ENCODE assay signal across 8 mouse cellular contexts in genomic region chr10:75704212-75705185, GRCm38 (mm10). TPM values are rescaled to one million over a fixed set of nuclear protein-coding genes. Genes with fewer than 3 reads are reported as not detected.
DNase-seq lines count a peak whose midpoint lies in the region; ATAC-seq and TF ChIP-seq lines count a peak whose summit lies in the region.

No protein-coding gene starts in this region.

- H3K36me3 ChIP-seq in hindbrain, embryonic 13.5 days = peaks cover 50% of the 10 kb centered on the region
- peaks cover 37% of the 10 kb centered on the region for H3K36me3 ChIP-seq in hindbrain, embryonic 12.5 days
- no peaks in the 10 kb centered on the region for H3K36me3 ChIP-seq in heart, adult 2 months (ENCODE audit: control insufficient read depth, insufficient read depth, low read length)

- H3K27ac ChIP-seq in hindbrain, embryonic 13.5 days = peak overlapping the region; percentile 79
- no peak overlapping the region for H3K27ac ChIP-seq in hindbrain, embryonic 12.5 days
- H3K27ac ChIP-seq in cortical plate, adult 2 months (ENCODE audit: insufficient read depth, low read length) = peak overlapping the region; percentile 4; the same call in 1 of the 2 replicates
- H3K27ac ChIP-seq in heart, adult 2 months = peak overlapping the region; percentile 40

- 72% methylated on average over 15 of the region's 15 CpGs for WGBS in hindbrain, embryonic 13.5 days
- 75% methylated on average over 15 of the region's 15 CpGs for WGBS in hindbrain, embryonic 12.5 days
- 45% methylated on average over 15 of the region's 15 CpGs for WGBS in heart, adult 2 months
- 76% methylated on average over 15 of the region's 15 CpGs for WGBS in large intestine, adult 2 months
- whole genome bisulfite sequencing in lung, adult 2 months = 46% methylated on average over 15 of the region's 15 CpGs

- TF ChIP-seq POLR2A in cortical plate, adult 2 months (IDR thresholded peaks at IDR 0.05; ENCODE audit: extremely low read depth, insufficient read depth, low read length) = peak; percentile 48; the same call in 1 of the 2 replicates
- TF ChIP-seq POLR2A in heart, adult 2 months (IDR thresholded peaks at IDR 0.05; ENCODE audit: insufficient read depth, low read depth, low read length) = no peak
- TF ChIP-seq POLR2A in lung, adult 2 months (IDR thresholded peaks at IDR 0.05; ENCODE audit: borderline replicate concordance, extremely low read depth, low read depth, low read length) = no peak

- no peaks in the 10 kb centered on the region for H3K9me3 ChIP-seq in hindbrain, embryonic 13.5 days
- no peaks in the 10 kb centered on the region for H3K9me3 ChIP-seq in hindbrain, embryonic 12.5 days (replicated peaks)

- no peaks in the 10 kb centered on the region for H3K79me2 ChIP-seq in heart, adult 2 months (replicated peaks; ENCODE audit: control insufficient read depth, insufficient read depth, low read length)

- ATAC-seq in hindbrain, embryonic 13.5 days (ENCODE audit: low FRiP score) = peak; percentile 85
- no peak for ATAC-seq in hindbrain, embryonic 12.5 days (ENCODE audit: low FRiP score)
- ATAC-seq in megakaryocyte-erythroid progenitor cell, adult 5-6 weeks (replicated peaks; ENCODE audit: low FRiP score, low TSS enrichment, poor library complexity, severe bottlenecking) = no peak

- intact Hi-C loops in heart, adult 2 months (cut with DNase I) = loop anchor here (1.0 kb wide), 1 partner anchor 69 kb away; no protein-coding TSS in a partner anchor

- peak; percentile 34; the same call in 1 of the 2 replicates for TF ChIP-seq CTCF in cortical plate, adult 2 months (IDR thresholded peaks at IDR 0.05; ENCODE audit: extremely low read depth, insufficient read depth, low read length)
- peak; percentile 55 for TF ChIP-seq CTCF in heart, adult 2 months (IDR thresholded peaks at IDR 0.05)
- TF ChIP-seq CTCF in lung, adult 2 months (IDR thresholded peaks at IDR 0.05; ENCODE audit: insufficient read depth, low read length) = no peak

- no peak overlapping the region for H3K4me3 ChIP-seq in hindbrain, embryonic 13.5 days
- H3K4me3 ChIP-seq in hindbrain, embryonic 12.5 days = no peak overlapping the region
- no peak overlapping the region for H3K4me3 ChIP-seq in cortical plate, adult 2 months (ENCODE audit: insufficient read depth, low read length)
- no peak overlapping the region for H3K4me3 ChIP-seq in heart, adult 2 months
- H3K4me3 ChIP-seq in lung, adult 2 months (replicated peaks; ENCODE audit: extremely low read depth, low read depth, low read length) = no peak overlapping the region

- peak; percentile 52; the same call in 1 of the 2 replicates for TF ChIP-seq EP300 in heart, adult 2 months (IDR thresholded peaks at IDR 0.05; ENCODE audit: insufficient read depth, low read depth, low read length)

- no peaks in the 10 kb centered on the region for H3K27me3 ChIP-seq in hindbrain, embryonic 13.5 days
- no peaks in the 10 kb centered on the region for H3K27me3 ChIP-seq in hindbrain, embryonic 12.5 days
- H3K27me3 ChIP-seq in heart, adult 2 months (ENCODE audit: control insufficient read depth, insufficient read depth, low read length) = no peaks in the 10 kb centered on the region

- DNase-seq in heart, adult 2 months = peak; percentile 81 to 89
- DNase-seq in large intestine, adult 2 months (ENCODE audit: low read depth, low spot score) = peak; percentile 8
- DNase-seq in lung, adult 2 months = peak; percentile 65
- DNase-seq in right cerebral cortex, adult 2 months (ENCODE audit: low spot score in 2 of 2) = peak; percentile 92 to 96

- H3K4me1 ChIP-seq in hindbrain, embryonic 13.5 days (replicated peaks) = peaks cover 26% of the 10 kb centered on the region
- H3K4me1 ChIP-seq in hindbrain, embryonic 12.5 days = 0 out of 2 replicates have a peak, but pooled peaks cover 3% of the 10 kb centered on the region
- H3K4me1 ChIP-seq in cortical plate, adult 2 months (ENCODE audit: control insufficient read depth, insufficient read depth, low read length) = peaks cover 14% of the 10 kb centered on the region
- H3K4me1 ChIP-seq in heart, adult 2 months (ENCODE audit: control insufficient read depth, insufficient read depth, low read length) = peaks cover 8% of the 10 kb centered on the region
- H3K4me1 ChIP-seq in lung, adult 2 months (ENCODE audit: control insufficient read depth, insufficient read depth, low read length) = peaks cover 4% of the 10 kb centered on the region

- H3K9ac ChIP-seq in hindbrain, embryonic 13.5 days = peak overlapping the region; percentile 46; the same call in 1 of the 2 replicates
- no peak overlapping the region for H3K9ac ChIP-seq in hindbrain, embryonic 12.5 days
- H3K9ac ChIP-seq in heart, adult 2 months (ENCODE audit: low read depth, low read length) = no peak overlapping the region

- H3K4me2 ChIP-seq in hindbrain, embryonic 13.5 days = no peak overlapping the region
- H3K4me2 ChIP-seq in hindbrain, embryonic 12.5 days (replicated peaks) = no peak overlapping the region

RNA-seq across cellular contexts. Expression of gene Cabin1, which starts 59.6 kb away (rescaled TPM):
- 39.5 and 45.7 TPM in 2 replicates for polyA plus RNA-seq in hindbrain, embryonic 13.5 days (2015; fragmentation: Nextera tagmentation; extraction: Ambion mirVana)
- polyA plus RNA-seq in hindbrain, embryonic 12.5 days (2016; fragmentation: Nextera tagmentation; extraction: Ambion mirVana) = 44.1 and 48.7 TPM in 2 replicates
- polyA plus RNA-seq in cortical plate, adult 2 months (2012; rRNA removed) = 55.0 and 57.8 TPM in 2 replicates
- total RNA-seq in heart, adult 2 months (2021) = 10 to 100 TPM; 13.6 to 19.9 TPM
- 17.9 and 21.1 TPM in 2 replicates for polyA plus RNA-seq in heart, adult 2 months (2012; rRNA removed)
- polyA plus RNA-seq in large intestine, adult 2 months (2012; rRNA removed) = 20.3 and 36.0 TPM in 2 replicates
- polyA plus RNA-seq in lung, adult 2 months (2012; rRNA removed) = 53.6 and 65.0 TPM in 2 replicates
- total RNA-seq in megakaryocyte-erythroid progenitor cell, adult 5-6 weeks (2014; fragmentation: Nextera tagmentation) = 71.3 and 96.2 TPM in 2 replicates
- total RNA-seq in megakaryocyte-erythroid progenitor cell, adult 5-6 weeks (2017) = 25.5 and 33.5 TPM in 2 replicates

Comparison
In these comparisons a context has a peak if more than half of its experiments do, and no peak if none do; other contexts are left out.
1. DNase-seq: peak in every context shown above with its lines; median percentile 94 in right cerebral cortex, adult 2 months; 85 in heart, adult 2 months; 65 in lung, adult 2 months; 8 in large intestine, adult 2 months.